Mouse (Mus musculus): ENCODE measurements at regions not wholly inside any gene's neighbourhood (a gene's known extent, or its start where the extent isn't known, plus 50 kb on each side); places are given as distances from the start of the nearest gene placed in this dataset.

DNA sequence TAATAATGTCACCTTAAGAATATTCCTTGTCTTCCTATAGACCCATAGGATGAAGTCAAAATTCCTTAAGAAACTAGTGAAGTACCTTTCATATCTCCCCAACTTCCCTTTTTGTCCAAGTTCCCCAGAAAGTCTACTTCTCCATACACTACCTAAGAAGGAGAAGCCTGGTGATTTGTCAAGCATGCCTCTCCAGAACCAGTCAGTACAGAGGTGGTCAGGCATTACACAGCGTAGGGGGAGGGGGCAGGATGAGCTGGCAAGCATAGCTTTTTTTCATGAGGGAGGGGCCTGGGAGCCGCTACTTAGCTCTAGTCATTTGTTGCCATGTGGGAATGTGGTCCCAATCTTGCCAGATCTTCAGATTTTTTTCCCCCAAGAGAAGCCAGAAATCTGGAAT lies 54.0 kb upstream of the Satb2 start:
- no peak for DNase-seq

GRCm38 (mm10) chr1:57033244-57033643 lies 54.8 kb upstream of the Satb2 start:
- DNase-seq: no peak

DNA sequence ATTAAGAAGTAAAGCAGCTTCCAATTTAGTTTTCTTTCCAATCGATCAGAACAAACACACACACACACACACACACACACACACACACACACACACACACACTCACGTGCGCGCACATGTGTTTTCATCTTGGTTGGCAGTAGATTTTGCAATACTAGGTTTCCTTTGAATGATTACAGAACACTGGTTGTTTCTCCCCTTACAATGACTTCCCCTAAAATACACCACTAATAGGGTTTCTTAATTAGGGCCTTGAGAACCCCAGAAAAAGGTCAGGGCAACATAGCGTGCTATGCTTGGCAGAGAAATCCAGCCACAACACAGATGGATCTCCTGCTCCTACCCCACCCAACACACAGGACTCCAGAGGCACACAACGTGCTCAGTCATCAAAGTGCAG lies 56.0 kb upstream of the Satb2 start:
- no peak for DNase-seq

- DNase-seq: no peak
Observed at GRCm38 (mm10) chr1:57036382-57036781, 57.9 kb upstream of the Satb2 start.

DNA sequence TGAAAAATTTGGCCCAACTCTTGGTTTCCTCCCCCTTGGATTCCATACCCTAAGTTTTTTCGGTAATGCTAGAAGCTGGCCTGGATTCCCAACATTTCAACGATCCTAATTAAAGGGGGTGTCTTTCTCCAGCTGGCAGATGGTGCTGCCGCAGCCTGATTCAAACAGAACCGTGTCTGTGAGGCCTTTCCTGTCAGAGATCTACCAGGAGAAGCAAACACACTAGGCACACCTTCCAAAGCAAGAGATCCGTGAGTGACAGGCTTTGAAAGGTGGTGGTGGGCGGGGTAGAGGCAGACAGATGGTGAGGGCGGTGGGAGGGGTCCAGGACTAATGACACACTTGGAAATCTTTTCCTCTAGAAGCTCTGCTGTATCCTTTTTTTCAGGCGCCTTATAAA lies 61.8 kb upstream of the Satb2 start:
- DNase-seq: no peak

DNA sequence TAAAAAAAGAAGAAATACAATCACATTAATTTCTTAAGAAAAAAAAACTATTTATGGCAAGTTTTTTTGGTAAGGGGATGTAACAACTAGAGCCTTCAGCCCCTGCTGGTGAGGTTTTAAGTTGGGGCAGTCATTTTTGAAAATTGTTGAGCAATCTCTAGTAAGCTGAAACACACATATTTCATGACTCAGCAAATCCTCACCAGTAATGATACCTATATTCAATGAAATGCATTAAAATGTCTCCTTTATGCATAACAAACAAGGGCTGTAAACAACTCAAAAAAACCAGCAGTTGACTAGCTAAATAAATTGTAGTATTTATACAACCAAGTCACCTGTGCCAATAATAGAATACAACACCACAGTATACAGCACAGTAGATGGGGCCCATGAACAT lies 63.1 kb upstream of the Satb2 start:
- DNase-seq: no peak

DNA sequence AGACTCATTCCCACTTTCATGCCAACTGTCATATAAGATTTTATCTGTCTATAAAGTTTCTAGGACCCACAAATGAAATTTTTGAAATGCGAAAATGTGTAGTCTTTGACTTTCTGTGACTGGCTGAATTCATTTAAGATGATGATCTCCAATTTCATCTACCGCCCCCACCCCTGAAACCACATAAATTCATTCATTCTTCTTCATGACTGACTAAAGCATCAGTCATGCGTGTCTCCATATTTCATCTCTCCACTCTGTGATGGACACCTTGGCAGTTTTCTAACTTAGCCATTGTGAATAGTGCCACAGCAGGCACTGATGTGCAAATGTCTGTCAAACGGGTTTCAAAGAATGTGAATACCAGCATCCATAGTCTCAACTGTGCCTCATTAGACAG lies 75.4 kb upstream of the Satb2 start:
- DNase-seq: no peak

GRCm38 (mm10) chr1:57055976-57056375 lies 77.5 kb upstream of the Satb2 start:
- DNase-seq: no peak

GRCm38 (mm10) chr1:57059216-57059615 lies 80.8 kb upstream of the Satb2 start:
- no peak for DNase-seq

DNA sequence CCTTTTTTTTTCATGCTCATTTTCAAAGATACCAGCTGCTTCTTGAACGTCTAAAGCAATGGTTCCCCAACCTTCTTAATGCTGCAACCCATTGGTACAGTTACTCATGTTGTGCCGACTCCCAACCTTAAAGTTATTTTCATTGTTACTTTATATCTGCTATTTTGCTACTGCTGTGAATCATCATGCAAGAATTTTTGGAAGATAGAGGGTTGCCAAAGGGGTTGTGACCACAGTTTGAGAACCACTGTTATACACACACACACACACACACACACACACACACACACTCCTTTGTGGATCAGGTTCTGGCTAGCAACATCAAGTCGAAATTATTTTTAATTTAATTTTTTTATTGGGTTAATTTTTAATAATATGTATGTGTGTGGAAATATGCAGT lies 96.8 kb upstream of the Satb2 start:
- no peak for DNase-seq

GRCm38 (mm10) chr1:57076696-57077095 lies 98.2 kb upstream of the Satb2 start:
- DNase-seq: no peak

DNA sequence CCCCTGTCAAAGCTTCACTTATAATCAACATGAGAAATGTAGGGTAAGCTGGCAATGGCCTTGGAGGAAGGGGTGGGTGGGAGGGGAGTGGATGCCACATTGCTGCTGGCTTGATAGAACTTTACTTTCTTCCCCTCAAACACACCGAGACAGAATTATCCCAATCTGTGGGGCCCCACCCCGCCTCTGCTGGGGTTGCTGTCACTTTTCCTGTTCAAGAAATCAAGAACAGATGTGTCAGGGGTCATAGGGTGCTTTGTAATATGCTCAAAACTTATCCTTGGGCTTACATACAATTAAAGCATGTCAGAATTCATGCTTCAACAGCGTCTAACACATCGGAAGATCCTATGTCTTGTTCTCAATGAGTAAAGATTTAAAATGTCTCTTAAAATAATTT lies 101.9 kb upstream of the Satb2 start:
- no peak for DNase-seq

GRCm38 (mm10) chr1:57083134-57083533 lies 104.7 kb upstream of the Satb2 start:
- no peak for DNase-seq

GRCm38 (mm10) chr1:57083540-57084083 lies 105.2 kb upstream of the Satb2 start:
- no peak for DNase-seq

- DNase-seq: no peak
Observed at GRCm38 (mm10) chr1:57095361-57096247, 117.2 kb upstream of the Satb2 start.

- no peak for DNase-seq
Observed at GRCm38 (mm10) chr1:57096248-57096600, 117.8 kb upstream of the Satb2 start.

DNA sequence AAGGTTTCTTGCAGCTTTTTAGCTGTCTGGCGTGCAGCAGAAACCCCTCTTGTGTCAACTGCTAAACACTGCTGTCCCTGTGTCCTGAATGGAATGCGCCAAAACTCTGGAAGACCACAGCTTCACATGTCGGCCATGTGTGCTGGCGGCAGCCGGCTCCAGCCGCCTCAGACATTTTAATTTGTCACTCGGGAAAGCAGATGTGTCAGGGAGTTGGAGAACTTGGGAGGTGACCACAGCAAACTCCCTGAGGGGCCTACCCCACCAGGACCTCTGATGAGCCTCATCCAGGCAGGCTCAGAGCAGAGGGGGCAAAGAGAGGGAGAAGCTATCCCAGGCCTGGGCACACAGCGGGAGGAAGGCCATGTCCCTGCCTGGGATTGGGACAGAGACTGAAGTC lies 118.3 kb upstream of the Satb2 start:
- no peak for DNase-seq

GRCm38 (mm10) chr1:57100614-57101013 lies 122.2 kb upstream of the Satb2 start:
- DNase-seq: no peak

GRCm38 (mm10) chr1:57107308-57107707 lies 128.9 kb upstream of the Satb2 start:
- DNase-seq: no peak

GRCm38 (mm10) chr1:57120678-57121077 lies 142.2 kb upstream of the Satb2 start:
- no peak for DNase-seq

GRCm38 (mm10) chr1:57144181-57144580 lies 165.7 kb upstream of the Satb2 start:
- DNase-seq: no peak

DNA sequence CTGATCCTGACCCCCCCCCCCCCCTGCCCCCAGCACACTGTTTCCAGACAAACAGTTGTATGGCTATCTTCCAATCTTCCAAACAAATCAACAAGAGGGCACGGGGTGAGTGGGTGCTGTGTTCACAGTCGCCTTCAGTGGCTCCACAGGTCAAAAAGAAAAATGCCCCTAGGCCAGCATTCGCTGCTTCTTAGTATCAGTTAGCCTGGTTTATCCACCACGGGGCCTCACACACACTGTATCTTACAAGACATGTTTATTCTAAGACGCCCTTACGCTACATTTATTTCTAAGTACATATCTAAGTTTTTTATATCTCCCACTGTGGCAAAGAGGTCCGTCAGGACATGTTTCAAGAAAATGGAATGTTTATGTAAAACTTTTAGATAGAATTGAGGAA lies 177.4 kb upstream of the Satb2 start:
- DNase-seq: no peak

- no peak for DNase-seq
Observed at GRCm38 (mm10) chr1:57164443-57164842, 186.0 kb upstream of the Satb2 start.

DNA sequence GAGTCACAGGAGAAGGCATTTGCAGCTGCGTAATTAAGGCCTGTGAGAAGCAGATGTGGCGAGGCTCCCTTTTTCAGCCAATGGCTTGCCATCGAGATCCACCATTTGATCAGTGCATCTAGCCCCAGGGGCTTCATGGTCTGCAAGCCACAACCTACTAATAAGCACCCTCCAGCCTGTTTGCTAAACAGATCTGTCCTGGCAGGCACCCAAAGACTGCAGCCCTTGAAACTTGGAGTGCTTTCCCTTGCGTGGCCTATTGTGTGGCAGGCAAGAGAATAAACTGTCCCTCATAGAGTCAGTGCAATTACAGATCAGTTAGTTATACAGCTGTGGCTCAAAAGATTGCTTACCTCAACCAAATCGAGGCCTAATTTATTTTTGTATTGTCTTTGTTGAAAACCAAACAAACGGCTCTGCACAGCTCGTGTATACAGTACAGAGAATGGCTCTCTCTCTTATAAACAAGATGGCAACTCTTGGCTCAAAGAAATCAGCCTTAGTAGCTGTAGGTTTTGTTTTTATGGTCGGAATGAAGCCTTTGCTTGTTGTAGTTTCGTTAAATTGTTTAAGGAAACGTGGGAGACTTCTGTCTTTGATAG lies 195.9 kb upstream of the Satb2 start:
- DNase-seq: no peak

Measured in kidney, postnatal 25 days (tissue).